Mouse (Mus musculus): ENCODE measurements around the gene Ppp1ca.

Gene Ppp1ca

DNA sequence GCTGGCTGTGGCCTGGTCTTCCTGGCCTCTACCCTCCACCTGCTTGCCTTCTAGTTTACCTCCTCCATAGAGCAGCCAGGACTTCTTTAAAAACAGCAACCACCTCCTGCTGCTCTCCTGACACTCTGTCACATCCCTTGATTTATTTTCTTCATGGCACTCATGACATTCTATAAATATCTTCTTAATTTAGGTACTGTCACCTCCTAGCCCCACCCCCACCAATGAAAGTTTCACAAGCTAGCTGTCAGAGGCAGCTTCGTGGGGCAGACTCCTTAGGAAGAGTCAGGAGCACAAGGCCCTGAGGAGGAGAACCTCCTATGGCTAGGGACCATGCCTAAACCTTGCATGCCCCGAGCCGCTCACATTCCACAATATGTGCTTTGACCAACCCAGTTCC lies 4.6 kb upstream of the Ppp1ca start:
- no peak for DNase-seq (ENCODE audit: low read depth)

DNA sequence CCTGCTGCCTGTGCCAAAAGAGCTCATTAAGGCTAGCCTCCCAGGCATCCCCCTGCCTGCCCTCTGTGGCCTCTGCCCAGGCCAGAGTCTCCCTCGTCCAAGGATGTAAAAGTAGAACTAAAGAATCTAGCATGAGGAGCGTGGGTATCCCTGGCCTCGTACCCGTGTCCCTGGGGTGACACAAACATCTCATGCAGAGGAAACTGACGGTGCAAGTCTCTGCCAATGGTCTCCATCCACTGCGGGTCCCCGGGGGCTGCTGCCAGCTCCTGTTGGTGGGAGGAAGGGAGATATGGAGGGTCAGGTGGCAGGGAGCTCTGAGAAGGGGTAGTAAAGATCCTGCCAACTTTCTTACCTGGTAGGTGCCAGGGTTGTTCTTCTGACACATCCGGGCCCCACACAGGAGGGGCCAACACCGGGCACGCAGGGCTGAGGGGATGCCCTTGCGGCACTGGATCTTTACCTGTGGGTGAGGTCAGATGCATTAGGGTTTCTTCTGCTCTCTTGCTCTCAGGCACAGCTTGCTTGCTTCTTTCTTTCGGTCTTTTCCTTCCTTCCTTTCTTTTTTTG lies 2.7 kb upstream of the Ppp1ca start:
- no peak for DNase-seq (ENCODE audit: low read depth)

DNA sequence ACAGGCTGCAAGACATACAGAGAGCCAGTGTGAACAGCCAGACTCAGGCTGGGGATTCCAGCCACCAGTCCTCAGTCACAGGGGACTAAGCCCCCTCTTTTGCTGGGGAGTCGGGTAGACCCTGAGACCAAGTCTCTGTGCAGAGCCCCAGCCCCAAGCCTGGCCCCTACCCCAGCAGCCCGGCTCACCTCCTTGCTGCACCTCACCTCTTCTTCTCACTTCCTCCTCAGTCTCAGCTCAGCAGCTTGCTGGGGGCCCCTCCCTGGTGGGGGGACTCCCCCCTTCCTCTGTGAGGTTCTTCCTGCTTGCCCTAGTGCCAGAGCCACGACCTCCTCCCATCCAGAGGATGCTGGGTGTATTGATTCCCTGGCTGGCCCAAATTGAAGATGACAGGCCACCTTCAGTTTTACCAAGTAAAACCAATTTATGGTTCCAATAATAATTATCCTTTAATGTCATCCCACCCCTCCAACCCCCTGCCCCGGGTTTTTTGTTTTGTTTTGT lies 982 bp upstream of the Ppp1ca start, which contains the start of gene Tbc1d10c:
Tbc1d10c (minus strand) TSS at position 454 of the 504 bp plus-strand sequence.
- peak; percentile 76 for DNase-seq (ENCODE audit: low read depth)

DNA sequence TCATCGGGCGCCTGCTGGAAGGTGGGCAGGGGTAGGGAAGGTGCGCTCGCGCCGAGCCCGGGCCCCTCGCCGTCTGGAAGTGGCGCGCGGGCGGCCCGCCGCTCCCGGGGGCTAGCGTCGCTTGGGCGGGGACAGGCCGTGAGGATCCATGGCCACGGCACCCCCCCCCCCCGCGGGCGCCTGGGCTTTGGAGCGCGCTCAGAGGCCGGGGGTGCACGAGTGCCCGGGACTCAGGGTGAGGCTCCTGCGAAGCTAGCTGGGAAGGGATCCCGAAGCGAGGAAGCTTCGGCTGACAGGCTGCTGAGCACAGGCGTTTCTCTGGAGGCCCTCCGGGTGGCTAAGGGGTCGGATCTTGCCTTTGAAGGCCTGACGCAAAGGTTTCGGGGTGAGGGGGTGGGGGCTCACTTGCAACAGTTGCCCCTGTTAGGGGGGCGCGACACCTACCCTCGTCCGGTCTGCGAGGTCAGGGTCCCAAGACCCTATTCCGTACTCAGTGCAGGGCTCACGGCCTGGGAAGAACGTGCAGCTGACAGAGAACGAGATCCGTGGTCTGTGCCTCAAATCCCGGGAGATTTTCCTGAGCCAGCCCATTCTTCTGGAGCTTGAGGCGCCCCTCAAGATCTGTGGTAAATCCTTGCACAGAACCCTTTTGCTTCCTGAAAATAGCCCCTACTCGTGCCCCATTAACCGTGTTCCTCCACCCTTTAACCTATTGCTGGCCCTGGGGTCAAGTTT lies 553 bp downstream of the Ppp1ca start:
- DNase-seq (ENCODE audit: low read depth) = no peak

DNA sequence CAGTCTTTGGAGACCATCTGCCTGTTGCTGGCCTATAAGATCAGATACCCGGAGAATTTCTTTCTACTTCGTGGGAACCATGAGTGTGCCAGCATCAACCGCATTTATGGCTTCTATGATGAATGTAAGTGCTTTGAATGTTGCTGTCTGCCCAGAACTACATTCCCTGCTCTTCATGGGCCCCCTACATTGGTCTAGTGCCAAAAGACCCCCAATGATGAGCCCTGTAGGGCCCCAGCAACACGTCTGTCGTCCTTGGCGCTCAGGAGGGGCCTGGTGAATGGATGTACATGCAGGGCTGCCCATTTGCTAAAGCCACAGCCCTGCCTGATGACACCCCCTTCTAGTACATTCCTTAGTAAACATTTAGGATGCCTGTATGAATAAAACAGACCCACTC lies 1.3 kb downstream of the Ppp1ca start:
- DNase-seq (ENCODE audit: low read depth) = no peak

DNA sequence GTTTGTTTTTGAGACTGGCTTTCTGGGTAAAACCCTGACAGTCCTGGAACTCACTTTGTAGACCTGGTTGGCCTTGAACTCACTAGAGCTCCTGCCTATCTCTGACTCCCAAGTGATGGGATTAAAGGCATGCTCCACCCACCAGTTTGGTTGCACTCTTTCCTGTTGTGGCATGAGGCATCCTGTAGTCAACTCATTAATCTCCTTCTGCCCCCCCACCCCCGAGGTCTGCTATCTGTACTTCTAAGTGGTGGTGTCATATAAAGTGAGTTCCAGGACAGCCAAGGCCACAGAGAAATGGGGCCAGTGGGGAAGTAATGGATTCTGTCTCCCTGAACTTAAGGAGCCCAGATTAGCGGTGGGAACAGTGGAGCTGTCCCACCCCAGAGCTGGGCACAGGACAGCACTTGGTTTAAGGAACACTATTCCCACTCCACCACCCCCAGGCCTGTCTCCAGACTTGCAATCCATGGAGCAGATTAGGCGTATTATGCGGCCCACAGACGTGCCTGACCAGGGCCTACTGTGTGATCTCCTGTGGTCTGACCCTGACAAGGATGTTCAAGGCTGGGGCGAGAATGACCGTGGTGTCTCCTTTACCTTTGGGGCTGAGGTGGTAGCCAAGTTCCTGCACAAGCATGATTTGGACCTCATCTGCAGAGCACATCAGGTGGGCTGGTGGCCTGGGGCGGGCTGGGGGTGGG lies 2.3 kb downstream of the Ppp1ca start:
- peak; percentile 89 for DNase-seq (ENCODE audit: low read depth)

DNA sequence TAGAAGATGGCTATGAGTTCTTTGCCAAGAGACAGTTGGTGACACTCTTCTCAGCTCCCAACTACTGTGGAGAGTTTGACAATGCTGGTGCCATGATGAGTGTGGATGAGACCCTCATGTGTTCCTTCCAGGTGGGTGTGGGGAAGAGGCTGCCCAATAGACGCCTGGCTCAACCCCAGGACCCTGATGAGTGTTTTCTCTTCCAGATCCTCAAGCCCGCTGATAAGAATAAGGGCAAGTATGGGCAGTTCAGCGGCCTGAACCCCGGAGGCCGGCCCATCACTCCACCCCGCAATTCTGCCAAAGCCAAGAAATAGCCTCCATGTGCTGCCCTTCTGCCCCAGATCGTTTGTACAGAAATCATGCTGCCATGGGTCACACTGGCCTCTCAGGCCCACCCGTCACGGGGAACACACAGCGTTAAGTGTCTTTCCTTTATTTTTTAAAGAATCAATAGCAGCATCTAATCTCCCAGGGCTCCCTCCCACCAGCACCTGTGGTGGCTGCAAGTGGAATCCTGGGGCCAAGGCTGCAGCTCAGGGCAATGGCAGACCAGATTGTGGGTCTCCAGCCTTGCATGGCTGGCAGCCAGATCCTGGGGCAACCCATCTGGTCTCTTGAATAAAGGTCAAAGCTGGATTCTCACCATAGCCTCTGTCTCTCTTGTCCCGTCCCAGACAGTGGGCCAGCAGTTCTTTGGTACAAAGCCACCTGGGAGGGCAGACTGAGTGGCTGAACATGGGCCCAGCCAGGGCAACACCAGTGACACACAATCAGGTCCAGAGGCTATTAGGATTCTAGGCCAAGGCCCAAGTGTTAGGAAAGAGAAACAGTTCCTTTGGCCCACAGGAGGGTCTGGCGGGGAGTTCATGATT lies 3.1 kb downstream of the Ppp1ca start:
- DNase-seq (ENCODE audit: low read depth) = no peak

DNA sequence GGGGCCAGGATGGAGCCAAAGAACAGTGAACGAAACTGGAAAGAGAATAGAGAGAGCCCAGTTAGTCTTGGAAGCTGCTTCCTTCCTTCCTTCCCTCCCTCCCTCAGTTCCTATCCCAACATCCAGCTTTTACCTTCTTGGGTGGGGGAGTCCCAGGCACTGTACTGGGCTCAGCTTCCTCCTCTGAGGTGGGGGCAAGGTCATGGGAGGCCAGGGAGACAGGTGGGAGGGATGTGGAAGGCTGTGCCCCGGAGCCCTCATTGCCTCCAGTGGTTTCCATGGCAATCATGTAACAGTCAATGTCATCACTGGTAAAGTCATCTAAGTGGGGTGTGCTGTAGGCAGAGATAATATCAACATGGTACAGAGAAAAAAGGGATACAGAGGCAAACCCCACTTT lies 4.2 kb downstream of the Ppp1ca start:
- no peak for DNase-seq (ENCODE audit: low read depth)

DNA sequence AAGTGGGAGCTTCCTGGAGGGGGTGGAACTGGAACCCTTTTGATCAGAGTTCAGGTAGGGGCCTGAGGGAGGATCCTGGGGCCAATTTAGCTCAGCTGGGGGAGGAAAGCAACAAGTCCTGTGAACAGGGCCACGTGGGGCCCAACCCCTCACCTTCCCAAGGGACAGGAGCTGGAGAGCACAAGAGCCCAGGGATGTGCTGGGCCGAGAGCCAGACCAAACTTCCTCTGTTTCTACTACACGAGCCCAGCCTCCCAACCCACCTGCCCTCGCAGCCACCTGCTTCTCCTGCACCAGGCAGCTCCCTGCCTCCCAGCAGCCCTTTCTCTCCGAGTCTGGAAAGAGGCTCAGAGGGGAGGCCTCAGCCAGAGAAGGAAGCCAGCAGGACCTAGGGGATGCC lies 4.7 kb downstream of the Ppp1ca start:
- no peak for DNase-seq (ENCODE audit: low read depth)

DNA sequence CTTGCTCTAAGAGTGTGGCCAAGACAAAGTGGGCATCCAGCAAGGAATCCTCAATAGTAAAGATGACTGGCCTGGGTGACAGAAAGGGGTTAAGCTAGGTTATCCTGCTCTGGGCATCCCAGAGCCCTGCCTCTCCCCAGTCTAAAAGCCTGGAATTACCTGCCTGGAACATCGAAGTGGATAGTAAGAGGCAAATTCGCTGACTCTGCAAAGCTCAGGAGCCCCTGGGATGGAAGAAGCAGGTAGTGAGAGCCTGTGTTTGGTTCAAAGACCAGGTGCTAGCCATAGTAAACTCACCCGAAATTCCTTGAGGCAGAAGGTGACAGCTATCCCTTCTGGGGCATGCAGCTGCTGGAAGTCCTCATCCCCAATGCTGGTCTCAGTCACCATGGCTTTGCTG lies 5.3 kb downstream of the Ppp1ca start:
- no peak for DNase-seq (ENCODE audit: low read depth)

DNA sequence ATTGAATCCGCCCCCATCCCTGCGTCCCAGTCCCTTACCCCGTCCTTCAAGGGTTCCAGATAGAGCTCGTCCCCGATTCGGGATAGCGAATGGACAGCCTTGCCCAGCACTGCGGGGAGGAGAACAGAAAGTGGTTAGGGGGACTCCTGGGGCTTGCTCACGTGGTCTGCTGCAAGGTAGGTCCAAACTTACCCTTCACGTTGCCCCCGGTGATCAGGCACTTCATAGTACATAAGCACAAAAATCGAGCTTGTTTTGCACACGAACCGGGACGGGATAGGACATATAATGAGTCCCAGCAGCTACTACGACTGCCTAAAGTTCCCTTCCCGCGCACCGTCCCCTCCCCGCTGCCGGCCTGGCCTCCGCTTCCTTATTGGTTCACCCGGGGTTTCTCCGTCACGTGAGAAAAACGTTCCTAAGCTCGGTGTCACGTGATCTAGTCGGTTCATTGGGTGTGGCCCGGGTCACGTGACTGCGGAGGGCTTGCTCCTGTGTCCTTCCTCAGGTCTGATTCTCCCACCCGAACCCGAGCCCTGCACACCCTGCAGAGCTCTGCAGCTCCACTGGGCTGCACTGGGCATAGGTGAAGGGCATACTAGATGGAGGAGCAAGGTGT lies 9.5 kb downstream of the Ppp1ca start, which contains the start of gene Rad9a:
Rad9a (minus strand) TSS at position 372 of the 619 bp plus-strand sequence.
- DNase-seq (ENCODE audit: low read depth) = peak; percentile 100

DNA sequence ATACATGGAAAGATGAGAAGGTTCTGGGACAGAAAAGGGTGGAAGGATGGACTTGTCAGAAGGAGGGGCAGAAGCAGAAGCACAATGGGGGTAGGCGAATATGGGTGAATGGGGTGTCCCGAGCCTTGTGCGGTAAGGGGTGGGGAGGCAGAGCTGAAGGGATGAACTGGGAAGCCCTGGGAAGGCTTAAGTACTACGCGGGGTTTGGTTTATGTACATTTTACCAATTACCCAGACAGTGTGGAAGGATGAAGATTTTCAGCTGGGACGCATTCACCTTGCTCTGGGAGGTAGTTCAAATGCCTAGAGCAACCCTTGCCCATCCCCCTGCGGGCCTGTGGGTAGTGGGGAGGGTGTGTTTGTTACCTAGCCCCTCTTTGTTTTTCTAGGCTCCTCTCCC lies 10.3 kb downstream of the Ppp1ca start:
- DNase-seq (ENCODE audit: low read depth) = no peak

DNA sequence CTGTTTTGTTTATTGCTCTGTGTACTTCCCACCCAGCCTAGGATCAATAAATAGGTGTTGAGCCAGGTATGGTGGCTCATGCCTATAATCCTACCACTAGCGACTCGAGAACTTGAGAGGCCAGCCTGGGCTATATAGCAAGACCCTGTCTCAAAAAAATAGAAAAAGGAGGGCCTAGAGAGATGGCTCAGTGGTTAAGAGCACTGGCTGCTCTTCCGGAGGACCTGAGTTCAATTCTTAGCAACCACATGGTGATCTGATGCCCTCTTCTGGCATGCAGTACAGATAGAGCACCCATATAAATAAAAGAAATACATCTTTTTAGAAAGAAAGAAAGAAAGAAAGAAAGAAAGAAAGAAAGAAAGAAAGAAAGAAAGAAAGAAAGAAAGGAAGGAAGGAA lies 11.3 kb downstream of the Ppp1ca start:
- peak; percentile 76 for DNase-seq (ENCODE audit: low read depth)

DNA sequence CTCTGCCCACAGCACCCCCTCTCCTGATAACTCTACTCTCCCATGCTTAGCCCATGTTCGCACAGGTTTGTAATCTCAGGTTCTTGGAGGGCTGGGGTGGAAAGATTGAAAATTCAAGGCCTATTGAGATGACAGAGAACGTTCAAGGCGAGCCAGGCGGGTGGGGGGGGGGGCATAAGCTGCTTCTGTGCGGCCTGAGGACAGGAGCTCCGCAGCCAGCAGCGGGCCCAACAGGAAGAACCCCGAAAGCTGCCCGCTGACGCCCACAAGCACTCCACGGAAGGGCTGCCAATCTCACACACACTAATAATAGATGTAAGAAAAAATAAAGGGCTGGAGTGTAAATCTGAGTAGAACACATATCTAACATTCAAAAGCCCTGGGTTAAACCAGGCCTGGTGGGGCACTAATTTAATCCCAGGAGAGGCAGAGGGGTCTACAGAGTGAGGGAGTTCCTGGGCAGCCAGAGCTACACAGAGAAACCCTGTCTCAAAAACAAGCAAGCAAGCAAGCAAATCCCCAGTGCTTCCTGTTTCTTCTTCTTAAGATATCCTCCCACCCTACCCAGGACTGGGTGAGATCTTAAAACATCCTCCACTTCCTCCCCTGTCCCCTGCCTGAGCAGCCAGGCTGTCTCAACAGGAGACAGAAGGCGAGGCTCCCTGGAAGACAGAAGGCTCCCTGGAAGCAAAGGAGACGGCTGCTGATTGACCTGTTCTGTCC lies 11.9 kb downstream of the Ppp1ca start:
- no peak for DNase-seq (ENCODE audit: low read depth)

DNA sequence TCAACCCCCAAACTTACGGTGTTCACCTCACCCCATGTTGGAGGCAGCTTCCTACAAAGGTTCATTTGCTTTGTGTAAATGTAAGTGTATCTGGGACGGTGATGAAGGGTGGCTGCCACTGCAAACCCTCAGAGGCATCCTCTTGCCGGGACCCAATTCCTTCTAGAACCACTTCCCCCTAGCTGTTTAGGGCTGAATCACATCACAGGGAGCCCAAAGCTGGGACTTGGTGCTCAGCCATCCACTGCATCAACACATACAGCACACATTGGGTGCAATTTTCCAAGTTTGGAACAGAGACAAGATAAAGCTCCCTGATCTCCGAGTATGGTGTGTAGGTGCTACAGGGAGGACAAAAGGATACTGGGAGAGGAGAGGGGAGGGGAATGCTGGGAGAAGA lies 13.0 kb downstream of the Ppp1ca start:
- no peak for DNase-seq (ENCODE audit: low read depth)

DNA sequence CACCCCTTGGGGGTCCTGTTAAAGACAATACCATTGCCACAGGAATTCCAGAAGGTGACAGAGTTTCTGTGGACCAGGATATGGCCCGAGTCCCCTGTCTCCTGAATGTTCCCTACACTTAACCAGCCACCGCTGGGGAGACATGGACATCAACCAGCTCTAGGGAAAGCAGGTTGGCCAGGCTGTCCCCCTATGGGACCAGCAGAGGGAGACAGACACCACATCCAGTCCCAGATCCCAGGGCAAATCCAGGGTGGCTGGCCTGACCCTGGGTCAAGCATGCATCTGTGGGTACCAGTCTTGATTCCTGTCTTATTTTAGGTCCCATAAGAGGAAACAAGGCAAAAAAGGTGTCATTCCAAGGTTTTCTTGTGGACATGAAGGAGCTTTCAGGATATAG lies 15.1 kb downstream of the Ppp1ca start:
- peak; percentile 79 for DNase-seq (ENCODE audit: low read depth)

DNA sequence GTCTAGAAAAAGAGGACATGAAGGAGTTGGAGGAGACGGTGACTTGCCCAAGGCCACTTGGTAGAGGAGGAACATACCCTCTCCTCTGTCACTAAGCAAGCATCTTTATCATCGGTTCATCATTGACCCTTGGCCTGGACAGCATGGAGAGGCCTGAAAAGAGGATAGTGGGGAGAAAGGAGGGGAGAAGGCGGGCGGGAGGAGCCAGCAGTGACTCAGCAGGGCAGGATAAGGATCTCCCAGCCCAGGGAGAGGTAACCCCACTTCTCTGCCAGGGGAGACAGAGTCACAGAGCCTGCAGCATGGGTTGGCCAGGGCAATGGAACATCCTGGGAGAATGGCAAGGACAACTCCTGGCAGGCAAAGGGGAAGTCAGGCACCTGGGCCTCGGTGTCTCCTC lies 16.7 kb downstream of the Ppp1ca start:
- DNase-seq (ENCODE audit: low read depth) = no peak

DNA sequence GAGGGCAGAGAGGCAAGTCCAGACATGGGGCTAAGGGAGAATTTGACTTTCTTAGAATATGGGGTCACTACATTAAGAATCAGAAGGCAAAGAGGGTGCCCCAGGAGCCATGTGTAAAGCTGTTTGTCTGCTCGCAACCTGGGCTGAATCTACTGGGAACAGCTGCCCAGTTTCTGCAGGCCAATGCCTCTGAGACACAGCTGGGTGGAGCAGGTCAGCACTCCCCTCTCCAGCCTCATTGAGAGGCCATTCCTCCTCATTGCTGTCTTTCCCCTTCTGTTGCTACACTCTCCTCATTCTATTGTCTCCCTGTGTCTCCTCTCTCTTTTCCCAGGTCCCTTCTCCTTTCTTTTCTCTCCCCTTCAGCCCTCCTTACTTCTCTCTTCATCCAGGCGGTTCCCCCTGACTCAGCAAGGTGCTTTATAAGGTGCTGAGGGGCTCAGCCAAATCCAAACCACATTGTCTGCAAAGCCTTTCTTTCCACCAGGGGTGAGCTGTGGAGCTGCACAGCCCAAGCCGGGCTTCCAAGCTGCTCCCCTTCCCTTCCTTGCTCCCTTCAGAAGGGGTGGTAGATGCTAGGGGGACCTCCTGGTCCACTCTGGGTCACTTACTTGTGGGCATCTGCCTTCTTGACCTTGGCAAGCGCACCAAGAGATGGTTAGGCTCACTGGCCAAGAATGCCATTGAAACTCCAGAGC lies 20.2 kb downstream of the Ppp1ca start:
- no peak for DNase-seq (ENCODE audit: low read depth)

DNA sequence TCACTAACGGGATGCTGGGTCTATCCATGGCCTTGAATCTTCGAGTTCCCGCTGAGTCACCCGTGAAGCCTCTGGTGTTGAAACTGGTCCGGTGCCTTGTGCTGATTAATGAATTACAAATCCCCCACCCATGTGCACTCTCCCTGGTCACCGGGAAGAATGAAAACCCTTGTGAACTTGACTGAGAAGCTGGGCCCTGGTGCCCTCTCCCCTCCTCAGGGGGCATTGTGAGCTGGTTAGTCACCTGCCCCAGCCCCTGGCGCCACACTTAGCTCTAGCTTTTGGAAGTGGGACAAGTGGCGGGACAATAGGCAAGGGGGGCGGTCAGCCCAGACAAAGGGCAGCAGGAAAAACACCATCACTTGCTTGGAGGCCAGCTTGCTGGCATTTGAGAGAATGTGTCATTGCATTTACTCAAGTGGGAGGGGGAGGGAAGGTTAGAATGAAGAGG lies 21.7 kb downstream of the Ppp1ca start:
- DNase-seq (ENCODE audit: low read depth) = peak; percentile 89

DNA sequence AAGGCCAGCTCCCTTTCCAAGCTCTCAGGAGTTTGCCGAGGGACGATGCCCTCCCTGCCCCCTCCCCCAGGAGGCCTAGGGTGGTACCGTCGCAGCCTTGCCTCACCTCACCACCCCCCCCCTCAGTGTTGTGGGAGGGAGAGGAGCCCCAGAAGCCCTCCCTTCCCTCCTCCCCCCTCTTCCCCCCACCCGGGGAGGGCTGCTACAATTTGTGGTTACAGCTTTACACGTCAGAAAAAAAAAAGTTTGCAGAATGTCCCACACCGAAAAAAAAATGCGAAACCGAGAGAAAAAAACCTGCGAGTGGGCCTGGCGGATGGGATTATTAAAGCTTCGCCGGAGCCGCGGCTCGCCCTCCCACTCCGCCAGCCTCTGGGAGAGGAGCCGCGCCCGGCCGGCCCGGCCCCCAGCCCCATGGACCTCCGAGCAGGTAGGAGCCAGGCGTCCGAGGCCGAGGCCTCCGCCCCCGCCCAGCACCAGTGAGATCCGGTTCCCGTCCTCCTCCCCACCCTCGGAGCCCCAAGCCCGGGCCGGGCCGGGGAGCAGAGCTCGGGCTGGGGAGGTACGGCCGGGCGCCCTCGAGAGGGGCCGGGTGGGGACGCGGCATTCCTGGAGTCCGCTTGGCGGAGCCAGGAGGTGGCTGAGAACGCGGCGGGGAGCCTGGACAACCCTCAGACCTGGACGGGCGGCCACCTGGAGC lies 22.4 kb downstream of the Ppp1ca start, which contains the start of the genes Clcf1 and AC109138.7:
Clcf1 (plus strand) TSS at position 168 of the 700 bp plus-strand sequence.
AC109138.7 (plus strand) TSS at position 287 of the 700 bp plus-strand sequence.
- peak; percentile 62 for DNase-seq (ENCODE audit: low read depth)
